Mouse (Mus musculus) heart, adult 2 months (tissue): ENCODE results near the gene Eme1.

Source experiments
- CTCF ChIP-seq: fragments of 200-600 bp; IDR thresholded peaks from 2 replicates; pipeline ENCODE4 v1.8.1; 2022; ENCODE audit warnings: antibody characterized with exemption, mild to moderate bottlenecking, moderate library complexity
- POLR2A ChIP-seq: fragments of 200-500 bp; IDR thresholded peaks from 2 replicates; pipeline ENCODE4 v1.6.1; 2011; ENCODE audit warnings: mild to moderate bottlenecking, low read depth, low read length, control low read depth; ENCODE audit not compliant: insufficient read depth

- no peak for TF ChIP-seq POLR2A
- TF ChIP-seq CTCF = no peak
Observed at GRCm38 (mm10) chr11:94677607-94678145, 23.9 kb upstream of the Eme1 start.
